Mouse (Mus musculus) G1E-ER4 (cell line): ENCODE measurements around the gene Bicdl1. TPM values are rescaled to one million over a fixed set of nuclear protein-coding genes. Genes with fewer than 3 reads are reported as not detected.

ENCODE experiments used
- GATA1 ChIP-seq: IDR thresholded peaks from one replicate; pipeline ENCODE4 v1.8.0; 2012; ENCODE audit warnings: low read length, inconsistent platforms
- polyA plus RNA-seq: library from polyadenylated mRNA; stranded (reverse); fragments of >175 nt; gene quantifications from 2 replicates; pipeline ENCODE4 v1.2.3, GENCODE M21; 2012

The Bicdl1 gene
- polyA plus RNA-seq, 1 experiment = 7.3 TPM

DNA sequence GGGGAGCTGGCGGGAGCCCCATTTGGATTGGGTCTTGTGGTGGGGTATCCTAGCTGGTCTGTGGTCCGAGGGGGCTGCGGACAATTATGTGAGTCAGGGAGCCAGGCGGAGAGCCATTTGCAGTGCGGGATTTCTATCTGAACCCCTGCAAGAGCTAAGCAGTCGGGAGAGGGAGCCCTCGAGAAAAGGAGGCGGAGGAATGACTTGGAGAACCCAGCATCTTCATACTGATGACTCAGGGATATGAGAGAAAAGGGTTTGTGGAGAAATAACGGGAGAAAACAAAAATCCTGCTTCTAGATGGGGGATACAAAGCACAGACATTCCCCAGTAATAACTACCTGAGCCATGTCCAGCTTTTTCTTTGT lies 1.4 kb upstream of the Bicdl1 start:
- no peak for TF ChIP-seq GATA1

DNA sequence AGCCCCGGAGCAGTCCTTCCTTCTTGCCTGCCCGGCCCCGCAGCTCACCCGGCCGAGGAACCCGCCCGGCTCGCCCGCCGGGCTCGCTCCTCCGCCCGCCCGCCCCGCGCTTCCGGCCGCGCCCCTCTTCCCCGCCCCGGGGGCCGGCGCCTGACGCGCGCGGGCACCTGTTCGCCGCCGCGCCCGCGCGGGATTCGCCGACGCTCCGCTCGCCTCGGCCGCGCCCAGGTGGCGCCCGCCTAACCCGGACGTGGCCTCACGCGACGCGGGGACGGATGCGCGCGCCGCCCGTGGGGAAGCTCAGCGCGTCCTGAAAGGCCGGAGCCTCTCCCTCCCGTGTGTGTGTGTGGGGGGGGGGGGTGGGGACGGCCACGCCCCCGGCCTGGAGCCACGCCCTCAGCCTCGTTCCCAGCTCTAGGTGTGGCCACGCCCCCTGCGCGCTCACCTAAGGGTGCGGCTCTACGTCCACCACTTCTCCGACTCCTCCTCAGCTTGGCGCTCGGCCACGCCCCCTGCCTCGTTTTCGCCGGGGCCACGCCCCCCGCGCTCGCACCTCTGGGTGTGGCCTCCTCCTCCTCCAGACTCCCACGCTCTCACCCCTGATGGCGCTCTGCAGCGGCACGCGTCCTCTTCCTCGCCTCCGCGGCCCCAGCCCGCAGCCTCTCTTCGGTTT lies 891 bp upstream of the Bicdl1 start:
- TF ChIP-seq GATA1 = no peak

GRCm38 (mm10) chr5:115731732-115732175 lies 333 bp upstream of the Bicdl1 start:
- TF ChIP-seq GATA1 = no peak

DNA sequence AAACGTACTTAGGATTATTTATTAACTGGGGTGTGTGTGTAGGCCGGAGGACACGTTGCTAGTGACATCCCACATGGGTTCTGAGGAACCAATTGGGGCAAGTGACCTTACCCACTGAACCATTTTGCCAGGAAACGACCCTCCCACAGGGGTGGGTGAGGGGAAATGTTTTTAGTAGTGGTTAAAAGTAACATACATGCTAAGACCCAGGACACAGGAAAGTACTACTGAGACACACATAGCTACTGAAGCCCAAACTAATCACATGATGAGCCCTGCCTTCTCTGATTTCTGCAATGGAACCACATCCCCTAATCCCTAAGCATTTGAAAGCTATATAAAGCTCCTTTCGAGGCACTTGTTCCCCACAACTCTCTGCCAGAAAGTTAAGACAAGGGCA lies 1.1 kb downstream of the Bicdl1 start:
- TF ChIP-seq GATA1 = no peak

DNA sequence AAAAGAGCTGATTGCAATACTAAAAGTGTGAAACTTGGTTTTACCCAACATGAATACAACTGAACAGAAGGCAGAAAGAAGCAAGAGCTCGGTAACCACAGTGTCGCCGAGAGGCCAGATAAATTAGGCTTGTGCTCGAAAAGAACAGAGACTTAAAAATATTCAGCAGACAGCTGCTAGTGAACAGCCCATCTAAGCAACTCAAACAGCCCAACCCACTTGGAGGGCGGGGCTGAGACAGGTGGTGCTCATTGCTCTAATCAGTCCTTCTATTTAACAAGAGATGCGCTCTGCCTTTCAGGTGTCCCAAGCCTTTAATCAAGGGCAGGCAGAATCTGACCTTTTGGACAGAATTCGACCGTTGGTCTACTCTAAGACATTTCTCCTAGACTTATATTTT lies 4.8 kb downstream of the Bicdl1 start:
- TF ChIP-seq GATA1 = no peak

- no peak for TF ChIP-seq GATA1
Observed at GRCm38 (mm10) chr5:115726019-115726418, 5.4 kb downstream of the Bicdl1 start.

- no peak for TF ChIP-seq GATA1
Observed at GRCm38 (mm10) chr5:115724422-115724821, 7.0 kb downstream of the Bicdl1 start.

DNA sequence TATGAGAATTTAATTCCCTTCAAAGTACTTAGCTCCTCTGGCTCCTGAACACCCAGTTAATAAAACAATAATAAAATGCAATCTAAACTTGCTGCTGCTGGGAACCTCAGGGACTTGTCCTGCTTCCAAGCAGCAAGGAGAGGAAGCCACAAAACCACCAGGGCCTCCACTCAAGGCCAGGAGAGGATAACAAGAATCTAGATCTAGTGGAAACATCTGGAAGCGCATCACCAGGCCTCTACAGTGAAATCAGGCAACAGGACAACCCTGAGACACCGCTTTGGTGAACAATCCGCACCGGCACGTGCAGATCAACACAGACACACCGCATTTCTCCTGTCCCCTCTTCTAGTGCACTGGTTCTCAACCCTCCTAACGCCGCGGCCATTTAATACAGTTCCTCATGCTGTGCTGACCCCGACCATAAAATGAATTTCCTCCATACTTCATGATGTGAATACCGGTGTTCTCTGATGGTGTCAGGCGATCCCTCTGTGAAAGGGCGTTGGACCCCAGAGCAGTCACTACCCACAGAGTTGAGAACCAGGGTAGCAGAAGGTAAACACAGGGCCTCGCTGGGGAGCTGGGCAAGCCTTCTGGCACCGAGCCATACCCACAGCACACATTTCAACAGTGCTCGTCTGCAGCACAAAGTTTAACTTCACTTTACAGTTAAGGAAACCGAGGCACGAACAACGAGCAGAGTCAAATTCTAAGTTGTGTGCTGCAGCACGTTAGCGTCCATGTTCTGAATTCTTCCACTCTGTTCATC lies 9.0 kb downstream of the Bicdl1 start:
- no peak for TF ChIP-seq GATA1

- no peak for TF ChIP-seq GATA1
Observed at GRCm38 (mm10) chr5:115720761-115721160, 10.7 kb downstream of the Bicdl1 start.

DNA sequence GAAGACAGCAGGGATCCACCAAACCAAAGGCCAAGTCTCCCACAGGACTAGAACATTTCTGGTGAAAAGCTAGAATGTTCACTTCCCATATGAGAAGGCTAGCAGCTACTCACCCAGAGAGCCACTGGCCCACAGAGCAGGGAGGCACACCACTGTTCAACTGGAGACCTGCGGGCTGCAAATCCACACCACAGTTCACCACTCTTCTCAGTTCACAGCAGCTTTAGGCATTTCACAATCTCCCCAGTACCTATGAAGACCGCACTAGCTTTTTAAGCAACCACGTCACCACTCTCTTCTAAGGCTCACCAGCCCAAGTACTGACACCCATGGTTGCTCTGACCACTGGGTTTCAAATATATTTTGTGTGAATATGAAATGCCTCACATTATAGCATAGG lies 13.7 kb downstream of the Bicdl1 start:
- TF ChIP-seq GATA1 = no peak

- no peak for TF ChIP-seq GATA1
Observed at GRCm38 (mm10) chr5:115717106-115717505, 14.3 kb downstream of the Bicdl1 start.

DNA sequence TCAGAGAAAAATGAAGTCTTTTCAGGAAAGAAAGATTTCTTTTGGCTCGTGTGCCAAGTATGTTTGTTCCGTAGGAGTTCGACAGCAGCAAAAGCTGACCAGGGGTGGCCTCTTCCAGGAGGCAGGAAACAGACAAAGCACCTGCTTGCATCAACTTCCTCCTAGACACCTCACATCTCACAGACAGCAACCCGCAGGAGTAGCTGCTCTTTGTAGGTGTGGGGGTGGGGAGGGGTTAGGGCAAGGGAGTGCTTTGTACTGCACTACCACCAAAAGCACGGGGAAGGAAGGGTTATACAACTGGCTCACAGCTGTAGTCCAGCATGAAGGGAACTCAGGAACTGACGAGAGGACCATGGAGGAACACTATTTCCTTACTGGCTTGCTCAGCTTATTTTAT lies 15.0 kb downstream of the Bicdl1 start:
- no peak for TF ChIP-seq GATA1

DNA sequence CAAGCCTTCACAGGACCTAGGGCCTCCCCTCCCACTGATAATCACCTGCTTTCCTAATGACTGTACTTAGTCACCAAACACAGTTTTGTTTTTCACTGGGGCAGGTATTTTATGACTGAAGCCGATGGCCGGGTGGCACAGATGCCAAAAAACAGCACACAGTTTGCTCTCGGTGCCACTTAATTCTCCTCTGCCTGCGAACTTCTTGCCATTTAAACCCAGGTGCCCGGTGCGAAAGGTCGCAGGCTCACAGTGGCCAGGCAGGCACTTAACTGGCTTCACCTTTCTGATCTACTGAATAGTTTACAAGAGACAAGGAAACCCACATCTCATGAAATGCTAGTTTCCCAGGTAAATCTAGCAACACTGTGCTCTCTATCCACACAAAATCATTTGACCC lies 16.7 kb downstream of the Bicdl1 start:
- no peak for TF ChIP-seq GATA1

DNA sequence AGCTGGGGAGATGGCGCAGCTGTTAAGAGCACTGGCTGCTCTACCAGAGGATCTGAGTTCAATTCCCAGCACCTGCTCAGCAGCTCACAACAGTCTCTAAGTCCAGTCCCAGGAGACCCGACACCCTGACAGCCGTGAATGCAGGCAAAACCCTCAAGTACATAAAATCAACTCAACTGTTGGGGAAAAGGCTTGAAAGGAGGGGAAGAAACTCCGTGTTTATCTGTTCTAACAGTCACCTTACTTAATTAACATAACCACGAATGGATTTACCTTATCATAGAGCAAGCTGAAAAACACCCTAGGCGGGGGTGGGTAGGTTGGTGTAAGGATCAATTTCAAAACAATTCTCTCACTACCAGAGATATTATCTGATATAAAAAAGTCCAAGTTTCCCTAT lies 18.9 kb downstream of the Bicdl1 start:
- no peak for TF ChIP-seq GATA1

GRCm38 (mm10) chr5:115711636-115712419 lies 19.6 kb downstream of the Bicdl1 start:
- TF ChIP-seq GATA1 = no peak

GRCm38 (mm10) chr5:115710171-115710570 lies 21.2 kb downstream of the Bicdl1 start:
- TF ChIP-seq GATA1 = no peak
